Mouse (Mus musculus) heart, postnatal 0 days (tissue): ENCODE data around the gene Tor1aip2.

Experiments
- CTCF ChIP-seq: IDR thresholded peaks from 2 replicates; pipeline ENCODE4 v1.5.1; 2016; ENCODE audit warnings: antibody characterized with exemption, control low read depth, low read depth
- EP300 ChIP-seq: IDR thresholded peaks from 2 replicates; pipeline ENCODE4 v1.6.1; 2016; ENCODE audit warnings: antibody characterized with exemption, low read depth

- TF ChIP-seq EP300, result no peak
- no peak for TF ChIP-seq CTCF
These were observed 7.3 kb downstream of the Tor1aip2 start for GRCm38 (mm10) chr1:156042481-156042880.
